Mouse (Mus musculus): Measurements from ENCODE around the gene Nrsn2.

DNA sequence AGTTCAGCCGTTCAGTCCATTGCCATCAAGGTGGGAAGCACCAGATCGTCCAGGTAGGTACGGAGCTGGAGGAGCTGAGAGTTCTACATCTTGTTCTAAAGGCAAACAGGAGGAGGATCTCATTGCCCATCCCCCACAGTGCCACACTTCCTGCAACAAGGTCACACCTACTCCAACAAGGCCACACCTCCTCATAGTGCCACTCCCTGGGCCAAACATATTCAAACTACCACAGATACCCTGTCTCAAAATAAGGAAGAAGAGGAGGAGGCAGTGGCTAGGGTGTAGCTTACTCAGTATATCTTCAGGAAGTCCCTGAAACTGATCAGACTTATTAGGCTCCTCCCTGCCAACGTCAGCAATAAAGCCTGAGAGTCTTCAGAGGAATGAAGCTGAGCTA is 7.8 kb upstream of the Nrsn2 start:
- no peak for TF ChIP-seq POU5F1 (IDR thresholded peaks at IDR 0.05; ENCODE audit: borderline replicate concordance, low read length)
- no peak for TF ChIP-seq CTCF (conservative IDR thresholded peaks at IDR 0.05; ENCODE audit: low read length)
- TF ChIP-seq NANOG (IDR thresholded peaks at IDR 0.05; ENCODE audit: borderline replicate concordance, low read length): no peak
